ENCODE assay signal across 10 mouse cellular contexts in genomic region chr5:92441494-92441893, GRCm38 (mm10). TPM values are rescaled to one million over a fixed set of nuclear protein-coding genes. Genes with fewer than 3 reads are reported as not detected.
A peak's percentile ranks its signal among the peaks of the same experiment; 100 is the strongest.
DNase-seq lines count a peak whose midpoint lies in the region; ATAC-seq and TF ChIP-seq lines count a peak whose summit lies in the region.
"Had no signal": no experiment of that assay in that cellular context is flagged by ENCODE, and none has a peak within 500 bp of the region (broad histone marks: within the 10 kb centered on the region; RNA-seq: fewer than 3 reads in every experiment).

No protein-coding gene starts in this region.

- H3K9me3 ChIP-seq in heart, embryonic 12.5 days (replicated peaks), result no peaks in the 10 kb centered on the region
- no peaks in the 10 kb centered on the region for H3K9me3 ChIP-seq in hindbrain, postnatal 0 days (ENCODE audit: low read length)
- H3K9me3 ChIP-seq: midbrain, embryonic 13.5 days had no signal

- H3K36me3 ChIP-seq in heart, embryonic 12.5 days, result peaks cover 19% of the 10 kb centered on the region
- peaks cover 17% of the 10 kb centered on the region; the same call in 1 of the 2 replicates for H3K36me3 ChIP-seq in thymus, adult 2 months (ENCODE audit: control insufficient read depth, insufficient read depth, low read length)
- peaks cover 10% of the 10 kb centered on the region; the same call in 1 of the 2 replicates for H3K36me3 ChIP-seq in hindbrain, postnatal 0 days (ENCODE audit: insufficient read depth, low read length)

- H3K4me1 ChIP-seq in heart, embryonic 12.5 days (replicated peaks), result peaks cover 22% of the 10 kb centered on the region
- H3K4me1 ChIP-seq in thymus, adult 2 months (replicated peaks; ENCODE audit: control insufficient read depth, insufficient read depth, low read length), result no peaks in the 10 kb centered on the region
- no peaks in the 10 kb centered on the region for H3K4me1 ChIP-seq in hindbrain, postnatal 0 days (ENCODE audit: insufficient read depth, low read length)
- H3K4me1 ChIP-seq: midbrain, embryonic 13.5 days had no signal

- H3K27ac ChIP-seq in heart, embryonic 12.5 days (ENCODE audit: poor library complexity, severe bottlenecking), result peak overlapping the region; percentile 32; the same call in 1 of the 2 replicates
- H3K27ac ChIP-seq in thymus, adult 2 months (ENCODE audit: control insufficient read depth, insufficient read depth, low read length), result no peak overlapping the region
- H3K27ac ChIP-seq in hindbrain, postnatal 0 days, result no peak overlapping the region
- H3K27ac ChIP-seq: midbrain, embryonic 13.5 days had no signal

- peak; percentile 8 to 28 for DNase-seq in cerebellum, postnatal 10 days
- DNase-seq in cerebellum, adult 11-12 months, result no peak
- peak; percentile 20 for DNase-seq in brain, adult 2 months (ENCODE audit: low read depth, low spot score)
- DNase-seq in lung, postnatal 25 days (ENCODE audit: low spot score), result peak; percentile 7
- DNase-seq in ovary, postnatal 14 days (ENCODE audit: low spot score), result no peak
- no peak for DNase-seq in thymus, adult 2 months
- DNase-seq in hindbrain, postnatal 0 days (ENCODE audit: low spot score), result no peak
- DNase-seq: cerebellum, adult 18-20 months had no signal

- ATAC-seq in heart, embryonic 12.5 days (ENCODE audit: insufficient number of reproducible peaks, low FRiP score), result no peak
- ATAC-seq in hindbrain, postnatal 0 days, result no peak
- ATAC-seq: midbrain, embryonic 13.5 days had no signal

- TF ChIP-seq POLR2A in thymus, adult 2 months (IDR thresholded peaks at IDR 0.05; ENCODE audit: control insufficient read depth, extremely low read depth, insufficient read depth, low read length, poor library complexity), result no peak

- peak overlapping the region; percentile 6; the same call in 1 of the 2 replicates for H3K4me2 ChIP-seq in heart, embryonic 12.5 days
- no peak overlapping the region for H3K4me2 ChIP-seq in hindbrain, postnatal 0 days (ENCODE audit: low read depth, low read length)
- H3K4me2 ChIP-seq: midbrain, embryonic 13.5 days had no signal

- no peak for TF ChIP-seq CTCF in thymus, adult 2 months (IDR thresholded peaks at IDR 0.05; ENCODE audit: borderline replicate concordance, control insufficient read depth, extremely low read depth, insufficient read depth, low read length, poor library complexity)
- TF ChIP-seq CTCF in hindbrain, postnatal 0 days (IDR thresholded peaks at IDR 0.05; ENCODE audit: low read depth), result no peak

- H3K9ac ChIP-seq in heart, embryonic 12.5 days, result no peak overlapping the region
- no peak overlapping the region for H3K9ac ChIP-seq in hindbrain, postnatal 0 days (replicated peaks; ENCODE audit: low read length)
- H3K9ac ChIP-seq: midbrain, embryonic 13.5 days had no signal

- H3K4me3 ChIP-seq in heart, embryonic 12.5 days, result no peak overlapping the region
- no peak overlapping the region for H3K4me3 ChIP-seq in thymus, adult 2 months (ENCODE audit: control insufficient read depth, insufficient read depth, low read length)
- no peak overlapping the region for H3K4me3 ChIP-seq in hindbrain, postnatal 0 days (ENCODE audit: low read length)
- H3K4me3 ChIP-seq: midbrain, embryonic 13.5 days had no signal

- no peaks in the 10 kb centered on the region for H3K27me3 ChIP-seq in heart, embryonic 12.5 days (replicated peaks)
- no peaks in the 10 kb centered on the region for H3K27me3 ChIP-seq in thymus, adult 2 months (ENCODE audit: control insufficient read depth, insufficient read depth, low read length)
- H3K27me3 ChIP-seq in hindbrain, postnatal 0 days (ENCODE audit: insufficient read depth, low read length), result no peaks in the 10 kb centered on the region
- H3K27me3 ChIP-seq: midbrain, embryonic 13.5 days had no signal

- WGBS in heart, embryonic 12.5 days, result 47% methylated on average over 5 of the region's 5 CpGs
- 91% methylated on average over 5 of the region's 5 CpGs for WGBS in thymus, adult 2 months
- 88% methylated on average over 5 of the region's 5 CpGs for WGBS in hindbrain, postnatal 0 days

RNA-seq across cellular contexts. Expression of gene Nup54, which starts 6.5 kb away (rescaled TPM):
- polyA plus RNA-seq in heart, embryonic 12.5 days (2016; fragmentation: Nextera tagmentation; extraction: Ambion mirVana), result 42.6 and 44.6 TPM in 2 replicates
- 26.9 and 34.6 TPM in 2 replicates for polyA plus RNA-seq in thymus, adult 2 months (2012; rRNA removed)
- 72.6 and 90.2 TPM in 2 replicates for total RNA-seq in hindbrain, postnatal 0 days (2014; rRNA removed)
- 41.3 and 42.3 TPM in 2 replicates for polyA plus RNA-seq in hindbrain, postnatal 0 days (2015; fragmentation: Nextera tagmentation; extraction: Ambion mirVana)

Comparison
In these comparisons a context has a peak if more than half of its experiments do, and no peak if none do; other contexts are left out.
1. DNase-seq: peak in cerebellum, postnatal 10 days (2 of 2), brain, adult 2 months (single experiment) and lung, postnatal 25 days (single experiment); none in cerebellum, adult 11-12 months (single experiment), ovary, postnatal 14 days (single experiment), thymus, adult 2 months (single experiment) and hindbrain, postnatal 0 days (single experiment).